20 mouse cellular contexts compared by ENCODE assay signal in genomic region chr11:35288056-35288455, GRCm38 (mm10).
DNase-seq lines count a peak whose midpoint lies in the region; ATAC-seq and TF ChIP-seq lines count a peak whose summit lies in the region.
"Had no signal": no experiment of that assay in that cellular context is flagged by ENCODE, and none has a peak within 500 bp of the region (broad histone marks: within the 10 kb centered on the region; RNA-seq: fewer than 3 reads in every experiment).

No protein-coding gene starts in this region.

- TF ChIP-seq CTCF in gastrocnemius, adult 2 months (IDR thresholded peaks at IDR 0.05): no peak

- no peaks in the 10 kb centered on the region for H3K36me3 ChIP-seq in heart, embryonic 11.5 days (ENCODE audit: control insufficient read depth, insufficient read depth, low read length)
- no peaks in the 10 kb centered on the region for H3K36me3 ChIP-seq in limb, embryonic 15.5 days
- H3K36me3 ChIP-seq: embryonic facial prominence, embryonic 13.5 days; forebrain, embryonic 12.5 days; hindbrain, embryonic 10.5 days; intestine, embryonic 15.5 days had no signal

- H3K9me3 ChIP-seq in heart, embryonic 11.5 days (replicated peaks; ENCODE audit: control insufficient read depth, low read length): no peaks in the 10 kb centered on the region
- H3K9me3 ChIP-seq in limb, embryonic 15.5 days: no peaks in the 10 kb centered on the region
- H3K9me3 ChIP-seq: embryonic facial prominence, embryonic 13.5 days; forebrain, embryonic 12.5 days; hindbrain, embryonic 10.5 days; intestine, embryonic 15.5 days had no signal

- DNase-seq in gastrocnemius, adult 2 months: no peak
- DNase-seq in gastrocnemius, adult 8-10 months (ENCODE audit: low spot score in 2 of 2): no peak
- DNase-seq in heart, adult 9 months (ENCODE audit: low spot score in 2 of 2): peak; percentile 33 to 69
- DNase-seq in testis, postnatal 14 days (ENCODE audit: low spot score): peak; percentile 71
- no peak for DNase-seq in testis, postnatal 10 days (ENCODE audit: low spot score)
- DNase-seq: adrenal gland, adult 2 months; adrenal gland, postnatal 25 days; cerebellum, adult 18-20 months; cerebellum, adult 9-11 months; cerebellum, postnatal 36 days; kidney, adult 18-20 months had no signal

- no peaks in the 10 kb centered on the region for H3K27me3 ChIP-seq in heart, embryonic 11.5 days (ENCODE audit: control insufficient read depth, insufficient read depth, low read length)
- no peaks in the 10 kb centered on the region for H3K27me3 ChIP-seq in limb, embryonic 15.5 days
- H3K27me3 ChIP-seq: CH12.LX; embryonic facial prominence, embryonic 13.5 days; intestine, embryonic 15.5 days had no signal

- WGBS in heart, embryonic 11.5 days (ENCODE audit: insufficient replicate concordance): 82% methylated on average over 7 of the region's 7 CpGs
- 62% methylated on average over 7 of the region's 7 CpGs for WGBS in limb, embryonic 15.5 days

- H3K4me2 ChIP-seq in heart, embryonic 11.5 days: no peak overlapping the region
- no peak overlapping the region for H3K4me2 ChIP-seq in limb, embryonic 15.5 days
- H3K4me2 ChIP-seq: embryonic facial prominence, embryonic 13.5 days; forebrain, embryonic 12.5 days; hindbrain, embryonic 14.5 days; intestine, embryonic 15.5 days had no signal

- no peak overlapping the region for H3K9ac ChIP-seq in heart, embryonic 11.5 days (ENCODE audit: low read depth, low read length)
- no peak overlapping the region for H3K9ac ChIP-seq in limb, embryonic 15.5 days
- H3K9ac ChIP-seq: embryonic facial prominence, embryonic 13.5 days; forebrain, embryonic 12.5 days; hindbrain, embryonic 14.5 days; intestine, embryonic 15.5 days had no signal

- no peak for ATAC-seq in heart, embryonic 11.5 days (replicated peaks; ENCODE audit: insufficient number of reproducible peaks, low FRiP score, low TSS enrichment)
- ATAC-seq in limb, embryonic 15.5 days (ENCODE audit: insufficient number of reproducible peaks, low FRiP score, low TSS enrichment, low read depth): no peak; the same call in 1 of the 2 replicates
- no peak for ATAC-seq in megakaryocyte progenitor cell, adult 5-6 weeks (replicated peaks; ENCODE audit: poor library complexity)
- ATAC-seq: intestine, embryonic 15.5 days had no signal

- intact Hi-C loops in gastrocnemius, adult 2 months (cut with DNase I): no loop called here

- H3K4me3 ChIP-seq in gastrocnemius, adult 2 months: no peak overlapping the region
- no peak overlapping the region for H3K4me3 ChIP-seq in heart, embryonic 11.5 days (ENCODE audit: low read depth, low read length)
- no peak overlapping the region for H3K4me3 ChIP-seq in limb, embryonic 15.5 days
- H3K4me3 ChIP-seq: embryonic facial prominence, embryonic 13.5 days; forebrain, embryonic 12.5 days; hindbrain, embryonic 10.5 days; intestine, embryonic 15.5 days had no signal

- H3K4me1 ChIP-seq in heart, embryonic 11.5 days (ENCODE audit: control insufficient read depth, insufficient read depth, low read length): peaks cover 15% of the 10 kb centered on the region
- peaks cover 22% of the 10 kb centered on the region for H3K4me1 ChIP-seq in limb, embryonic 15.5 days

- 0 out of 2 replicates have a peak overlapping the region, but pooled peaks have one; percentile 3 for H3K27ac ChIP-seq in gastrocnemius, adult 2 months
- no peak overlapping the region for H3K27ac ChIP-seq in heart, embryonic 11.5 days (ENCODE audit: low read depth, low read length)
- H3K27ac ChIP-seq in limb, embryonic 15.5 days: peak overlapping the region; percentile 29
- H3K27ac ChIP-seq: embryonic facial prominence, embryonic 13.5 days; forebrain, embryonic 12.5 days; hindbrain, embryonic 10.5 days; hindbrain, embryonic 14.5 days; intestine, embryonic 15.5 days had no signal

Comparison
In these comparisons a context has a peak if more than half of its experiments do, and no peak if none do; other contexts are left out.
1. DNase-seq: peak in heart, adult 9 months (2 of 2) and testis, postnatal 14 days (single experiment); none in gastrocnemius, adult 2 months (single experiment), gastrocnemius, adult 8-10 months (0 of 2) and testis, postnatal 10 days (single experiment).